Mouse (Mus musculus): ENCODE results near the gene Defb25.

Gene Defb25

GRCm38 (mm10) chr2:152626774-152627591, 4.1 kb upstream of the Defb25 start, which contains the start of gene Rem1:
TSS of gene Rem1 (plus strand) at chr2:152626951.
- DNase-seq = peak; percentile 69 to 82

DNA sequence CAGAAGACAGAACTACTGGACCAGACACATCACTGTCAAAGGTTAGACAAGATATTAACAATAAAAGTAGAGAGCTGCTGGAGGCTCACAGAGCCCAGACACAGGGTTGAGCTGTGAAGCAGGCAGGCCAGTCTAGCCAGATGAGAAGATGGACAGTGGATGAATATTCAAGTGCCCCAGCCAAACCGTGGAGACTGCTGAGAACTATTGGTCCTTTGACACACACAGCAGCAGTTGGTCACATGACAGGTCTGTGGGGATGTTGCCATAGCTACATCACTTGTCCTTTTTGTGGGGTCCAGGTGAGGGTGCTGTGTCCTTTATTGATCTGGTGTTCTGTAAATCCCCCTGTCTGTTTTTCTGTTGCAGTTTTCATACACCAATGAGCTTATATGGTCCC, 2.4 kb upstream of the Defb25 start:
- no peak for DNase-seq

- no peak for DNase-seq
Measured at GRCm38 (mm10) chr2:152624566-152624965, 1.7 kb upstream of the Defb25 start.

GRCm38 (mm10) chr2:152622151-152622550, 702 bp downstream of the Defb25 start:
- DNase-seq = no peak

- peak; percentile 41 to 55 for DNase-seq
Measured at GRCm38 (mm10) chr2:152620367-152621134, 2.3 kb downstream of the Defb25 start.

DNA sequence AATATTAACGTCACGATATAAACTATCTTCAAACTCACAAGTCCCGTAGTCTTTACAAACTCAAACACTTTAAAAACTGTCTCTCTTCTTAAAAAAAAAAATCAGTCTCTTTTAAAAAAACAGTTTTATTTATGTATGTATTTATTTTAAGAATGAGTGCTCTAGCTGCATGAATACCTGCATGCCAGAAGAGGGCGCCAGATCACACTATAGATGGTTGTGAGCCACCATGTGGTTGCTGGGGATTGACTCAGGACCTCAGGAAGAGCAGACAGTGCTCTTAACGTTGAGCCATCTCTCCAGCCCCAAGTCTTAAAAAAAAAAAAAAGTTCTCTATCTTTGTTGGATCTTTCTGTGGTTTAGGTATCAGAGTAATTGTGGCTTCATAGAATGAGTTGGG, 5.5 kb downstream of the Defb25 start:
- no peak for DNase-seq

GRCm38 (mm10) chr2:152616470-152616869, 6.4 kb downstream of the Defb25 start:
- no peak for DNase-seq

DNA sequence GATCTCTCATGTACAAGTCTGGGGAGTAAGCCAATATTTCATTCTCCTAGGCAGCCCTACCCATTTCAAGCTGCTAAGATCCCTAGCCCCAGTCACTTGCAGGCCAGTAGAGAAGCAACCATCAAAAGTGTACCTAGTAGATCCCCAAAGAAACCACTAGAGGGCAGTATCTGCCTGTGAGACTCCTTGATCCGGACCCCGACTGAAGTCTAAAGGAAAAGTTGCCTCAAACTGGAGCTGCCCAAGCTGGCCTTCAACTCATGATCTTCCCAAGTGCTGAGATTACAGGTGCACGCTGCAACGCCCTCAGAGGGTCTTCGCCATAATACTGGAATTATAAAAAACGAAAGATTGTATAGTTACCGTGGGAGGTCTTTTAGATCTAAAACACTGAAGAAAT, 7.3 kb downstream of the Defb25 start:
- DNase-seq = peak in 1 of 2 experiments; percentile 64

GRCm38 (mm10) chr2:152612193-152612592, 10.7 kb downstream of the Defb25 start:
- no peak for DNase-seq

GRCm38 (mm10) chr2:152608719-152609118, 14.1 kb downstream of the Defb25 start:
- DNase-seq = no peak

GRCm38 (mm10) chr2:152607746-152608145, 15.1 kb downstream of the Defb25 start:
- DNase-seq = no peak

DNA sequence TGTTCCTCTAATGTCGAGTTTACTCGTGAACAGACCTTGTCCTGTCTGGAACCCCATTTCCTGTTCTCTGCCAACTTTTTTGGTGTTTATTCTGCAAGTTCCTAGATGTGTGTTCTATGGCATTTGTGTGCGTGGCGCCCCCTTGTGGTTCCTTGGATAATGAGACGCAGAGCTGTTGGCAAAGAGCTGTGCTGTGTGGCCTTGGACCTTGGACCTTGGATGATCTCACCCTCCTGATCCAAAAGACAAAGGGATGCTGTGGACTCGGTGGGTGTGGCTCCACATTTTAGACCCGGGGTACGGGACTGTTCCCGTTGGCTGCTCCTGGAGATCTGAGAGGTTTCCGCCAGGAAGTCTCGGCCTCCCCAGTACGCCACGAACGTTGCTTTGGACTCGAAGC, 18.8 kb downstream of the Defb25 start, which contains the start of gene Defb36:
Defb36 (plus strand) TSS at position 271 of the 400 bp plus-strand sequence.
- peak in 1 of 2 experiments; percentile 45 for DNase-seq

DNA sequence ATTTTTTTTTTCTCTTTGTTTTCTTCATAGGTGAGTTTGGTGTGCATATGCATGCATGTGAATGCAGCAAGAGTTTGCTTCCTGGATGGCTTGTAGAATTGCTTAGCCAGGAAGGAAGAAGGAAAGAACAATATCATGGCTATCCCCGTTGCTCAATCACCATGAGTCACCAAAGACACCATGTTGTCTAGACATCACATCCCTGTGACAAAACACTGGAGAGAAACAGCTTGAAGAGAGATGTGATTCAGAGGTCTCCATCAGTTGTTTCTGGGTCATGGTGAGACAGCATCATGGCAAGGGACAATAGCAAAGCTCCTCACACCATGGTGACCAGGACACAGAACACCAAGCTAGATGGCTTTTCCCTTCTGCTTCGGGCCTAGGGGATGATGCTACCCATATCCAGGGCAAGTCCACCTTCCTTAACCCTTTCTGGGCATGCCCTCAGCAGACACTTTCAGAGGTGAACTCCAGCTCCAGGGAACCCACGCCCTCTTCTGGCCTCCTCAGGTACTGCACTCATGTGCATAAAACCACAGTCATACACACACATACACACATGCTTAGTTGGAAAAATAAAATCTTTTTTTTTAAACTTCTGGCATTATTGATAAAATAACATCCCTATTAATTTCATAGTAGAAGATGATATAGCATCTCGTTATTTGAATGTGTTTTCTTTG, 21.4 kb downstream of the Defb25 start:
- no peak for DNase-seq

DNA sequence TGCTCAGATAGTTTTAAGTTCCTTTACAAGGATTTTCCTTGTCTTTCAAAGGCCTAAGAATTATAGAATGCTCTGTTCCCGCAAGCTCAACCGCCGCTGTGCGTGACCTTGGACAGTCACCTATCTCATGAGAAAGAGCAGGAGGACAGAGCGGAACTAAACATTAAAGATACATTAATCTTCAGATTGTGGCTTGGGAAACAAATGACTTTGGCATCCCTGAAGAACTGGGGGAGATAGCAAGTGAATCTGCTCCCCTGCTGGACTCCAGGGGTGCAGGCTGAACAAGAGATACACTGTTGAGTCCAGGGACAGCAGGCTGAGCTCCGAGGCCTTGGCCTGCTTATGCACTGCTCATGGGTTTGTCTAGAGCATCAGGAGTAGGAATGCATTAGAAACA, 22.8 kb downstream of the Defb25 start:
- no peak for DNase-seq

- DNase-seq = no peak
Measured at GRCm38 (mm10) chr2:152599299-152599698, 23.6 kb downstream of the Defb25 start, which contains the start of gene Defb45. TSS of gene Defb45 (minus strand) at chr2:152599399.

DNA sequence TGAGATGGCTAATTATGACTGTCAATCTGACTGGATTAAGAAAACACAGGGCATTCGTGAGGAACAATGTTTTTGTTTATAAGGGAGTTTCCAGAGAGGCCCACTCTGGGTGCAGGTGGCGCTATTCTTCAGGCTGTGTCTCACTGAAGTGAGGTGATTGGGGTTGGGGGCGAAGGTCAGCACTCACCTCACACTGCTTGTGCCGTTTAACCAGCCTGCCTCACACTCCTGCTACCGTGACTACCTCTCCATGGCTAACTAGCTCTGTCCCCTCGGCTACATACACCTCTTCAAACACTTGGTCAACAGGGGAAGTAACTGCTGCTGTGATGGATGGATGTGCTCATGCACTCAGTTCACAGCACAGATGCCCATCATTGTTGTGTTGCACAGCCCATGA, 33.8 kb downstream of the Defb25 start:
- peak in 1 of 2 experiments; percentile 6 for DNase-seq

DNA sequence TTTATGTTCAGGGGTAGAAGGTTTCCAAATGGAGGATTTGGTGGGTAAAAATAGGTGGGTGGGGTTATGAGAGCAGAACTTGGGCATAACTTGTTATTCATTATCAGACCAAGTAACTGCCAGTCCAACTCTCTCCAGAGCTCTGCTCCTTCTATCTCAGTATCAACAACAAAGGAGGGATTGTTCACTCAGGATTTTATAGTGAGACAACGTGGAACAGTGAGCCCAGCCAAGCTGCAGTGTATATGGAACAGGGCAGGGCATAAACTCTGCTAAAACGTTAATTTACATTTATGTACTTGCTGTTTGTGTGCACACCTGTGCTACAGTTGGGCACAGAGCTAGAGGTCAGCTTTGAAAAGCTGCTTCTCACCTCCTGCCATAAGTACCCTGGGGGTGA, 34.4 kb downstream of the Defb25 start:
- peak in 1 of 2 experiments; percentile 7 for DNase-seq

DNA sequence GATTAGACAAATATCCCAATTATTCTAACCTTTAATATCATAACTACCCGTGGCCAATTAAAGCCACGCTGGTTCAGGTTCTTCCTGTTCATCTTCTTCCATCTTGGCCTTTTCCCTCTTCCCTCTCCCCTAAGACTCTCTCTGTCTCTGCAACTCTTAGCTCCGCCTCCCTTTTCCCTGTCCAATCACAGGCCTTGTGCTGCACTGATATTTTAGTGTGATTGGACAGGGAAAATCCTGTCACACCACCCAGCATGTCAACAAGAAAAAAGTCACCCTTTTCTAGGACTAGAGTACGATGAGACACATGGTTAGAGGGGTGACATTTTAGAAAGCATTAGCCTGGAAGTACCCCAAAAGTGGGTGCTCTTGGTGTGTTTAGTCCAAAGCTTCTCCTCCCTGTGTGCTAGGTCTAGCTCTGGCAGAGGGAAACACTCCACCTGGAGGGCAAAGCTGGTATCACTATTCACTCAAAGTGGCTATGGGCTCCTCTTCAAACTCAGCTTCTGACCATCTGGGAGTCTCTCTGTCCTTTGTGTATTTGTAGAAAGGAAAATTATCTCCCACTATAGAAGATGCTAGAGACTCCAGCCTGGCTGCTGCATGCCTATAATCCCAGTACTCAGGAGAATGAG, 35.8 kb downstream of the Defb25 start:
- peak in 1 of 2 experiments; percentile 6 for DNase-seq

- no peak for DNase-seq
Measured at GRCm38 (mm10) chr2:152580612-152581011, 42.2 kb downstream of the Defb25 start.

- no peak for DNase-seq
Measured at GRCm38 (mm10) chr2:152580107-152580506, 42.7 kb downstream of the Defb25 start, which contains the start of gene Defb19. TSS of gene Defb19 (minus strand) at chr2:152580312.

DNA sequence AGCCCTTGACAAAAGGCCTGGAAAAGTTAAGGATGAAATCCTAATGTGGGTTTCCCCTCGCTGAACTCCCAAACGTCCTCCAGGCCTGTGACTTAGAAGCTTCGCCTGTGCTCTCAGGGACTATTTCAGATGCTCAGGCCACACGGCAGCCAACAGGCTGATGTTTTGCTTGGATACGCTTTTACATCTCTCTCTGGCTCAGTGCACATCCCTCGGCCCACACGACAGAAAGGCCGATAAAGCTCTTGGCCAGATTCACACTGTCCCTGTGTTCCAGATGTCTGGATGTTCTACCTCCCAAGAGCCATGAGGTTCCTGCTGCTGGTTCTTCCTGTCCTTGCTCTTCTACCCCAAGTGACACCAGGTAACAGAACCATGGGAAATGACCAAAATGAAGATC, 49.4 kb downstream of the Defb25 start:
- DNase-seq = no peak
